Mouse (Mus musculus): ENCODE results near the gene Ppp6r3.

Gene Ppp6r3

DNA sequence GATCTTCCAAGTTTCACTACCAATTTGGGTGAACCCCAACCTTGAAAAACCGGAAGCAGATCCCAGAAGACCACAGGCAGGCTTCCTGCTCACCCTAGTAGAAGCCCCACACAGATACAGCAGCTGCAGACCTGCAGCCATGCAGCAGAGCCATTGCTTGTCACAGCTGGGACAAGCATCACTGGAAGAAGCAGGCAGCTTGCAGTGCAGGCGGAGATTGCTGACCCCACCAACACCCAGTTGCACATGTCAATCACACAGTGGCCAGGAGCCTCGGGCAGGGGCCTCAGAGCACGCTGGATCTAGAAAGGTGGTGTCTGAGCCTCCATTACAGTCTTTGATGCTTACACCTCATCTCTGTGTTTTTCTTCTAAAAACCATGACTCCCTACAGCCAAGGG, 141.4 kb downstream of the Ppp6r3 start:
- no peak for DNase-seq (ENCODE audit: low spot score in 2 of 2)

DNA sequence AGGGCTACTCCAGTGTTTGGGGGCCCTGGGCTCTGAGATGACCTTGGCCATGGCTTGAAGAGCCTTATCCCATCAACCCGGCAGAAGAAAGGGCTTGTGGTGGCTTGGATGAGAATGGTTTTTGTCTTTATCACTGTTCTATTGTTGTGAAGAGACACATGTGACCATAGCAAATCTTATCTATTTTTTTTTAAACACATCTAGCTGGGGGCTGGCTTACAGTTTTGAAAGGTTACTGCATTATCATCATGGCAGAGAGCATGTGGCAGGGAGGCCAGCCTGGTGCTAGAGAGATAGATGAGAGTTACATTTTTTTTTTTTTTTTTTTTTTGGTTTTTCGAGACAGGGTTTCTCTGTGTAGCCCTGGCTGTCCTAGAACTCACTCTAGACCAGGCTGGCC, 143.6 kb downstream of the Ppp6r3 start:
- no peak for DNase-seq (ENCODE audit: low spot score in 2 of 2)

DNA sequence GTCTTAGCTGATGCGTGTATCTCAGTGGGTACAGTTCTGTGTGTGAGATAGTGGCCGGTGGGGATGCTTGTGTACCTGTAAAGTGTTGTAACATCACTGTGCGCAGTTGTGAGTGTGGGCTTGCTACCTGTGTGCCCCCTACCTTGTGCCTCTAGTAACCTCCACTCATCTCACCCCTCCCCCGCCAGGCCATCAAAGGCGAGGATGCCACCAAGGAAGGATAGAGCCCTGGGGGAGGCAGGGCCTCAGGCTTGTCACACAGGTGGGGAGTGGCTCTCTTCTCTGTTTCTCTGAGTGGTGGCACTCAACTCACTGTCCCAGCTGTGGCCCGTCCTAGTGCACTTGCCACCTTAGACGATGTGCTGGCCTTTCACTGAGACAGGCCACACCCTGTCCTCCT, 144.5 kb downstream of the Ppp6r3 start:
- DNase-seq (ENCODE audit: low spot score in 2 of 2), result no peak

DNA sequence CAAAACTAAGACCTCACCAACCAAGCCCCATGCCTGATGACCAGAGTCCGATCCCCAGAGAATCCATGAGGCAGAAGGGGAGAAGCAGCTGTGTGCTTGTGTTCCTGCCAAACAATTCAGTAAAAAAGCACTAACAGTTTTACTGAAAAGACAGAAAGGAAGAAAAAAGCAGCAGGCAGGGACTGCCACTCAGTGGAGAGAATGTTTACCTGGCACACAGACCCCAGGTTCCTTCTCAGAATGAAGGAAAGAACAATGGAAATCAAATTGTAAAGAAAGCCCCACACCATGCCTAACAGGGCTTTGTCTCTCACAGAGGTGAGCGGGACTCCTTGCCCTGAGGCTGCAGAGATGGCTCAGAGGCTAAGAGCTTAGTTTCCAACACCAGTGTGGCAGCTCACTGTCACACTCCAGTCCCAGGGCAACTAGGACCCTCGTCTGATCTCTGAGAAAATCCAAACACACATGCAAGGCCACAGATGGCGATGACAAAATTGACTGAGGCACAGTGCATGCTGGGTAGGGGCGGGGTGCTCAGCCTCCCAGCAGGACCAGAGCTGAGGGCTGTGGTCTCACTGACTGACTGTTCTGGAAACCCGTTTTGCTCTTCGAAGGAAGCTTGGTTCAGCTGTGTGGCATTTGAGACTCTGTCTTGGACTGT, 146.3 kb downstream of the Ppp6r3 start:
- no peak for DNase-seq (ENCODE audit: low spot score in 2 of 2)

DNA sequence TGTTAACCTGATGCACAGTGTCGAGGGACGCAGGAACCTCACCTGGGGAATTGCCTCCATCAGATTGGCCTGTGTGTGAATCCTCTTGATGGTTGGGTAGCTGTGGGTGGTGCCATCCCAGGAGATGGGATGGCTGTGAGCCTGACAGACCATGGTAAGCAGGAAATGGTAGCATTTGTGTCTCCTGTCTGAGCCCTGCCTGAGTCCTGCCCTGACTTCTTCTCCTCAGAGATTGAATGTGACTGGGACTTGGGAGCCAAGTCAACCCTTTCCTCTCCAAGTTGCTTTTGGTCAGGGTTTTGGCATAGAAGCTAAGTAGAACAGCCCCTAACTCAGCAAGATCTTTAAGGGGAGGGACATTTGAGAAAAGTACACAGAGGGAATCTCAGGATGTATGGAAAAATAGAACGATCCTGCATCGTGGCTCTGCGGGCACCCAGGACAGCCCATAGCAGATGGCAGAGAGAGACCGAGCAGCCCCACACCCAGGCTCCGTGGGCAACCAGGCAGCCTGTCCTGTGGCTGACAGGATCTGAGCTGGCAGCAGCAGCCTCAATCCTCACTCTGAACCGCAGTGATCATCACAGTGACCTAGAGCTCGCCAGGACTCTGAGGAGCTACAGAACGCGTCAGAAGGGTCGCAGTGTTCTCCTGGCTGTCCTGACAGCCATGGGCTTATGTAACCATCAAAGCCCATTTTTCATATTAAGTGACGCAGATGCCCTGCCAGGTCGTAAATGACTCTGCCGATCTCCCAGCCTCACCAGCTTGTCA, 147.3 kb downstream of the Ppp6r3 start:
- DNase-seq (ENCODE audit: low spot score in 2 of 2), result no peak

DNA sequence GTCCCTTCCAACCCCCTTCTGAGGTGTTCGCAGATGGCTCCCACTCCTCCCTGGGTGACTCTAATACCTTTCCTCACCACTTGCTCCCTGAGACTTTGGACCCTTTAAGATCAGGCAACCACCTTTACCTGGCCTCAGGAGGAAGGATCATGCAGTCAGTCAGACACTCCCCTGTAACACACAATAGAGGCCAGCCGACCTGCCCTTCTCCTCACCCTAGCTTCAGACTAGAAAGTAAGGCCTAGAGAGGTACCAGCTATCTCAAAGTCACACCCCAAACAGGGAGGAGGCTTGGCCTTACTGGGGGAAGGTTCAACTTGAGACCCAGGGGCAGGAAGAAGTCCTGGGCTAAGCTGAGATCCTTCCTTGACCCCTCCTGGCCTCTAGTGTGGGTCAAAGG, 151.3 kb downstream of the Ppp6r3 start:
- no peak for DNase-seq (ENCODE audit: low spot score in 2 of 2)

DNA sequence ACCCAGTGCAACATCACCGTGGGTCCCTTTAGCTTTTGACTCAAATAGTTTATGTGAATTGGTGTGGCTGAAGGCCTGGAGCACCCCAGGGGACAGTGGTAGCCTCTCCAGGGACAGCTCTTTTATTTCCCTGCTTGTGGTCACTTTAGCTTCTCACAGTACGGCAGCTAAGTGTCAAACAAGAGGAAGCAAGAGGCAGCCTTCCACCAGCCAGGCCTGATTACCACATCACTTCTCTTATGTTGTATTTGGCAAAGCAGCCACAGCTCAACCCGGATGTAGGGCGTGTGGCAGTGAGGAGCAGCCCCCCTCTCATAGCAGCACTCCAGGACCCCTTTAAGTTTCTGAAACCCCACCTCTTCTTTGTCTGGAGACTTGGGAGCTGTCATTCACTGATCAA, 152.6 kb downstream of the Ppp6r3 start:
- DNase-seq (ENCODE audit: low spot score in 2 of 2), result no peak

DNA sequence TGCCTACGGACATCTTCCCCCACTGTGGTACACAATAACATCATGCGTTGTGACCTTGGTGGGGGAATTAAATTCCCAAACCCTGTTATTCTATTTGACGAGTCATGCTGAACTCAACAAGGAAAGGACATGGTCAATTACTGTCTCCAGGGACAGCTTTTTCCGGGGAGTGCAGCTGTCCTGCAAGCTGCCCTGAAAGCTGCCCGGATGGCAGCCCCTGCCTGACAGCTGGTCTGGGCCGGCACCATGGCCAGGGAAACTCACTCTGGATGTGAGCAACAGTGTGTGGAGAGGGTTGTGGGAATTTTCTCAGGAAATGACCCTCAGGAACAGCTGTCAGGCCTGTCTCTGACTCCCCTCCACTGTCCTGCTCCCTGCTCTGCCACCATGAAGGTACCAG, 153.1 kb downstream of the Ppp6r3 start:
- no peak for DNase-seq (ENCODE audit: low spot score in 2 of 2)

DNA sequence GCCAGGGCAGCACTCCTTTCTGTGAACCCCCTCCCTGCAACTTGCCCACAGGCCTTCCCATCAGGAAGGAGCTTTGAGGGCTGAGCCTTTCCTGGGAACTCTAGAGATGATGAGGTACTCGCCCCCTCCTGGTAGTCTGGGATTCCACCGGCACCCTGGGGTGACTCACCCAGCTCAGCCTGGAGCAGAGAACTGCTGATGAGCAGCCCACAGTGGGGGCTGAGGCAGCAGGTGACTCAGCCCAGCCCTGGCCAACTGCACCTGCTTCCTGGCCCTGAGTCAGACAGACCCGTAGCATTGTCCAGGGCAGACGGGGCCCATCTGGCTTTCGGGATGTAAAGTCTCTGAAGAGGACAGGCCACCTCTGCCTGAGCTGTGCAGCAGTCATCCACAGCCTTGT, 156.3 kb downstream of the Ppp6r3 start:
- DNase-seq (ENCODE audit: low spot score in 2 of 2), result no peak

DNA sequence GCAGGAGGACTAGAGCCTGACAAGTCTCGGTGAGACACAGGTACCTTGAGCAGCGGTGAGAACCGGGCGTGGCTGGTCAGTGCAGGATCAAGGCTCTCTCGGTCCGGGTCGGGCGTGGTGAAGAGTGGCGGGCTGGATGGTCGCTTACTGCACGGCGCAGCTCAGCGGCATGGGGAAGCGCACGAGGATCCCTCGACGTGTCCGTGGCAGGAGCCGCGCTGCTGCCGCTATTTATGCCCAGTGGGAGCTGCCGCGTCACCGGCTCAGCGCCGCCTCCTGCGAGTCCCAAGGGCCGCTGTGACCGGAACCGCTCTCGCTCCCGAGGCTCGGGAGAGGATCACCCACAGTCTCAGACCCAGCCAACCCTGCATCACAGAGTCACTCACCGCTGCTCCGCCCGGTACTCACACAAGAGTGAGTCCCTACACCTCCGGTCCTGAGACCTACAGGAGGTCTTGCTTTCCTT, 161.2 kb downstream of the Ppp6r3 start, which contains the start of gene Gal:
Gal (minus strand) TSS at position 277 of the 466 bp plus-strand sequence.
- DNase-seq (ENCODE audit: low spot score in 2 of 2), result peak in 1 of 2 experiments; percentile 70

DNA sequence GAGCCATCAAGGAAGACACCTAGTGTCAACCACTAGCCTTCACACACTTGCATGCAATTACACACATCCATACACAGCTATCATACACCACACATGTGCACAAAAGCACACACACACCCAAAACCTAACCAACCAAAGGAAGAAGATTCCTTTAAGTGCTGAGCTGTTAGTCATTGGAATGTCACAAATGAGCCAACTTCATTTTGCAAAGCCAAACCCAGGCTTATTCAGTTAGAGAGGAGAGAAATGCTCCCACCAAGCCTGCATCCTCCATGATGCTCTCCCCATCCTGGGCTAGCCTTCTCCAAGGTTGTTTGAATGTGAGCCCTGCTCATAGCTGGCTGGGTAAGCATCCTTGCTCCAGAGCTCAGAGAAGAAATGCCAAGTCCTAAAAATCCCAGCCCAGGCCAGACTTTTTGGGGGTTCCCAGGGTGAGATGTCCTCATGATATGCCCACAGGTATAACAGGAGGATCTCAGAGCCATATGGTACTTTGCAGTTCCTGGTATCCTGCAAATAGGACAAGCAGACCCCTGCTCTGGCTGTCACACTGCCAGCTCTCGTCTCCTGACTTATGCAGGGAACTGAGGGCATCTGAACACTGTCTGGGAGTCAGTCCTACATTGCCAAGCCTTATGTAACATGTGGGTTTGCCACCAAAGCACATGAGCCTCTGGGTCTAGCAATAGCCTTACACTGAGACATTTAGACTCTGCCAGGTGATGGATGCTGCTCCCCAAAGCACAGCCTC, 169.8 kb downstream of the Ppp6r3 start:
- no peak for DNase-seq (ENCODE audit: low spot score in 2 of 2)
